Comparison of ENCODE assay signal across 14 mouse cellular contexts in genomic region chr3:31324231-31324654, GRCm38 (mm10). TPM values are rescaled to one million over a fixed set of nuclear protein-coding genes. Genes with fewer than 3 reads are reported as not detected.
DNase-seq lines count a peak whose midpoint lies in the region; ATAC-seq lines count a peak whose summit lies in the region.
"Had no signal": no experiment of that assay in that cellular context is flagged by ENCODE, and none has a peak within 500 bp of the region (broad histone marks: within the 10 kb centered on the region; RNA-seq: fewer than 3 reads in every experiment).

No protein-coding gene starts in this region.

- no peaks in the 10 kb centered on the region for H3K4me1 ChIP-seq in forebrain, embryonic 16.5 days (replicated peaks; ENCODE audit: control insufficient read depth, insufficient read depth, low read length)
- H3K4me1 ChIP-seq in forebrain, embryonic 13.5 days: no peaks in the 10 kb centered on the region
- no peaks in the 10 kb centered on the region for H3K4me1 ChIP-seq in midbrain, embryonic 12.5 days
- no peaks in the 10 kb centered on the region for H3K4me1 ChIP-seq in midbrain, embryonic 11.5 days (ENCODE audit: control insufficient read depth, insufficient read depth, low read length)
- H3K4me1 ChIP-seq: embryonic facial prominence, embryonic 15.5 days; limb, embryonic 12.5 days had no signal

- 66% methylated on average over 3 of the region's 3 CpGs for WGBS in forebrain, embryonic 16.5 days
- 68% methylated on average over 3 of the region's 3 CpGs for WGBS in forebrain, embryonic 13.5 days
- WGBS in midbrain, embryonic 12.5 days: 73% methylated on average over 3 of the region's 3 CpGs
- WGBS in midbrain, embryonic 11.5 days: 79% methylated on average over 3 of the region's 3 CpGs

- H3K27ac ChIP-seq in forebrain, embryonic 16.5 days (ENCODE audit: low read length): no peak overlapping the region
- H3K27ac ChIP-seq in forebrain, embryonic 13.5 days: no peak overlapping the region
- no peak overlapping the region for H3K27ac ChIP-seq in midbrain, embryonic 12.5 days (replicated peaks)
- no peak overlapping the region for H3K27ac ChIP-seq in midbrain, embryonic 11.5 days (ENCODE audit: low read depth, low read length)
- H3K27ac ChIP-seq: embryonic facial prominence, embryonic 15.5 days; limb, embryonic 12.5 days had no signal

- no peak overlapping the region for H3K4me2 ChIP-seq in forebrain, embryonic 16.5 days (ENCODE audit: low read length)
- no peak overlapping the region for H3K4me2 ChIP-seq in forebrain, embryonic 13.5 days
- H3K4me2 ChIP-seq in midbrain, embryonic 12.5 days (replicated peaks): no peak overlapping the region
- no peak overlapping the region for H3K4me2 ChIP-seq in midbrain, embryonic 11.5 days
- H3K4me2 ChIP-seq: embryonic facial prominence, embryonic 15.5 days; limb, embryonic 12.5 days had no signal

- 0 out of 2 replicates have a peak, but pooled peaks have one; percentile 18 for ATAC-seq in forebrain, embryonic 16.5 days
- no peak for ATAC-seq in forebrain, embryonic 13.5 days
- ATAC-seq in midbrain, embryonic 12.5 days (ENCODE audit: low FRiP score, low read depth): peak; percentile 58; the same call in 1 of the 2 replicates
- no peak for ATAC-seq in midbrain, embryonic 11.5 days (ENCODE audit: low FRiP score)

- no peaks in the 10 kb centered on the region for H3K9me3 ChIP-seq in forebrain, embryonic 16.5 days (ENCODE audit: control insufficient read depth, low read length)
- H3K9me3 ChIP-seq in forebrain, embryonic 13.5 days (replicated peaks): no peaks in the 10 kb centered on the region
- H3K9me3 ChIP-seq in midbrain, embryonic 12.5 days: no peaks in the 10 kb centered on the region
- H3K9me3 ChIP-seq in midbrain, embryonic 11.5 days (ENCODE audit: control insufficient read depth, low read length): no peaks in the 10 kb centered on the region
- H3K9me3 ChIP-seq: embryonic facial prominence, embryonic 15.5 days; limb, embryonic 12.5 days had no signal

- no peak overlapping the region for H3K9ac ChIP-seq in forebrain, embryonic 16.5 days (replicated peaks; ENCODE audit: low read depth, low read length)
- no peak overlapping the region for H3K9ac ChIP-seq in forebrain, embryonic 13.5 days
- H3K9ac ChIP-seq in midbrain, embryonic 12.5 days (replicated peaks): no peak overlapping the region
- no peak overlapping the region for H3K9ac ChIP-seq in midbrain, embryonic 11.5 days (ENCODE audit: low read length)
- H3K9ac ChIP-seq: embryonic facial prominence, embryonic 15.5 days; limb, embryonic 12.5 days had no signal

- H3K27me3 ChIP-seq in forebrain, embryonic 16.5 days (replicated peaks; ENCODE audit: control insufficient read depth, insufficient read depth, low read length): no peaks in the 10 kb centered on the region
- H3K27me3 ChIP-seq in forebrain, embryonic 13.5 days: no peaks in the 10 kb centered on the region
- H3K27me3 ChIP-seq in midbrain, embryonic 12.5 days: no peaks in the 10 kb centered on the region
- no peaks in the 10 kb centered on the region for H3K27me3 ChIP-seq in midbrain, embryonic 11.5 days (ENCODE audit: control insufficient read depth, insufficient read depth, low read length)
- H3K27me3 ChIP-seq: CH12.LX; embryonic facial prominence, embryonic 15.5 days; limb, embryonic 12.5 days had no signal

- no peak overlapping the region for H3K4me3 ChIP-seq in forebrain, embryonic 16.5 days (replicated peaks; ENCODE audit: low read length)
- no peak overlapping the region for H3K4me3 ChIP-seq in forebrain, embryonic 13.5 days
- H3K4me3 ChIP-seq in midbrain, embryonic 12.5 days: no peak overlapping the region
- no peak overlapping the region for H3K4me3 ChIP-seq in midbrain, embryonic 11.5 days (ENCODE audit: low read depth, low read length)
- H3K4me3 ChIP-seq: embryonic facial prominence, embryonic 15.5 days; limb, embryonic 12.5 days had no signal

- H3K36me3 ChIP-seq in forebrain, embryonic 16.5 days (ENCODE audit: control insufficient read depth, insufficient read depth): no peaks in the 10 kb centered on the region
- H3K36me3 ChIP-seq in forebrain, embryonic 13.5 days (ENCODE audit: poor library complexity, severe bottlenecking): no peaks in the 10 kb centered on the region
- no peaks in the 10 kb centered on the region for H3K36me3 ChIP-seq in midbrain, embryonic 12.5 days
- H3K36me3 ChIP-seq in midbrain, embryonic 11.5 days (ENCODE audit: control insufficient read depth, insufficient read depth, low read length): no peaks in the 10 kb centered on the region
- H3K36me3 ChIP-seq: embryonic facial prominence, embryonic 15.5 days; limb, embryonic 12.5 days had no signal

- no peak for DNase-seq in midbrain, embryonic 11.5 days (ENCODE audit: low spot score, missing footprints)
- DNase-seq in layer of hippocampus, adult 8-10 months (ENCODE audit: low spot score in 2 of 2): peak; percentile 22 to 31
- DNase-seq in right cerebral cortex, postnatal 36 days (ENCODE audit: low spot score in 2 of 2): peak; percentile 7 to 18
- no peak for DNase-seq in lung, postnatal 4 days
- DNase-seq in thymus, postnatal 14 days: no peak
- DNase-seq: gastrocnemius, postnatal 10 days; kidney, adult 18-20 months; lung, adult 2 months had no signal

RNA-seq across cellular contexts. Expression of gene Slc7a14, which starts 14.1 kb away (rescaled TPM):
- 4.7 and 5.9 TPM in 2 replicates for polyA plus RNA-seq in forebrain, embryonic 16.5 days (2015; fragmentation: Nextera tagmentation; extraction: Ambion mirVana)
- polyA plus RNA-seq in forebrain, embryonic 13.5 days (2015; fragmentation: Nextera tagmentation; extraction: Ambion mirVana): 1.5 and 1.7 TPM in 2 replicates
- polyA plus RNA-seq in midbrain, embryonic 12.5 days (2016; fragmentation: Nextera tagmentation; extraction: Ambion mirVana): 1.2 and 1.8 TPM in 2 replicates
- polyA plus RNA-seq in midbrain, embryonic 11.5 days (2014; fragmentation: Nextera tagmentation; extraction: Ambion mirVana): 0.43 and 0.44 TPM in 2 replicates
- total RNA-seq in layer of hippocampus, adult 8-10 months (2022): 10 to 100 TPM; 76.7 to 94.1 (median 87.1) TPM
- total RNA-seq: CH12.LX had no signal

Comparison
In these comparisons a context has a peak if more than half of its experiments do, and no peak if none do; other contexts are left out.
1. ATAC-seq: peak in forebrain, embryonic 16.5 days (single experiment) and midbrain, embryonic 12.5 days (single experiment); none in forebrain, embryonic 13.5 days (single experiment) and midbrain, embryonic 11.5 days (single experiment).
2. DNase-seq: peak in layer of hippocampus, adult 8-10 months (2 of 2) and right cerebral cortex, postnatal 36 days (2 of 2); none in midbrain, embryonic 11.5 days (single experiment), lung, postnatal 4 days (0 of 2) and thymus, postnatal 14 days (single experiment).